Mouse (Mus musculus) layer of hippocampus, postnatal 14 days (tissue): Measurements from ENCODE around the gene Rbm20. TPM values are rescaled to one million over a fixed set of nuclear protein-coding genes. Genes with fewer than 3 reads are reported as not detected.

Source experiments
- DNase-seq, 2 experiments: peaks; one replicate each; pipeline ENCODE4 v3.0.0; 2021 to 2022; ENCODE audit warnings: low spot score in 2 of 2, mixed read lengths in 1 of 2
- total RNA-seq, 2 experiments: library from RNA; stranded (reverse); gene quantifications; 2 replicates each; pipeline ENCODE4 v1.2.3; 2021

Rbm20 gene
- total RNA-seq, 2 experiments from 2014 or later = 3.1 TPM

DNA sequence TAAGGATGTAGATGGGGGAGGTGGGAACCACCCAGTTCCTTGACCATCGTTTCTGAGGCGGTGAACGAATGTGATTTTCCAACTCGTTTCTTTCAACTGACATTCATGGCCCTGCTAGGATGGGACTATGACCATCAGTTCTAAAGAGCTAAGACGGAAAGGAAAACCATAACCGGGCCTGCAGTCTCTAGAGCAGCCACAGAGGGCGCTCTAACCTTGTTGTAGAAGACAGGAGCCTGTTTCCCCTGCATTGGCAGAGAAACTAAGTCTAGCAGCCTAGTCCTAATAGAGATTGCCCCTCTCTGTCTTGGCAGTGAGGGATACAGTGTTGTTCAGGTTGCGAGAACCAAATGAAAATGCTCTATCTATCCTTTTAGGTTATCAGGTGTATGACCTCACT lies 164.8 kb downstream of the Rbm20 start:
- DNase-seq = peak in 1 of 2 experiments; percentile 66

DNA sequence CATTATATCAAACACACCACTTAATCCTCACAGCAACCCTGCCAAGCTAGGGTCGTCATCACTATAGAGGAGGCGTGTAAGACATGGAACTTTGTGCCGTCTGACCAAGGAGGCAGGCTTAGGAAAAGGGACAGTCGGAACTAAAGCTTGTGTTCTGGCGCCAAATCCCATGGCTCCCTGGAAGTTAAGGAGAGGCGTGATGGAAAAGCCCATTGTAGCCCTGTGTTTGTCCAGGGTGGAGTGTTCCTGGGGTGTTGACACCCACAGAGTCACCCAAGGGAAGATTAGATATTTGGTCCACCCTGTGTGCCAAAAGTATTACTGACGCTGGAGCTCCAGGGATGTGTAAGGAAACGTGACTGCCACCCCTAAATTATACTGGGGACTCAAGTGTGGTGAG lies 166.9 kb downstream of the Rbm20 start:
- no peak for DNase-seq

DNA sequence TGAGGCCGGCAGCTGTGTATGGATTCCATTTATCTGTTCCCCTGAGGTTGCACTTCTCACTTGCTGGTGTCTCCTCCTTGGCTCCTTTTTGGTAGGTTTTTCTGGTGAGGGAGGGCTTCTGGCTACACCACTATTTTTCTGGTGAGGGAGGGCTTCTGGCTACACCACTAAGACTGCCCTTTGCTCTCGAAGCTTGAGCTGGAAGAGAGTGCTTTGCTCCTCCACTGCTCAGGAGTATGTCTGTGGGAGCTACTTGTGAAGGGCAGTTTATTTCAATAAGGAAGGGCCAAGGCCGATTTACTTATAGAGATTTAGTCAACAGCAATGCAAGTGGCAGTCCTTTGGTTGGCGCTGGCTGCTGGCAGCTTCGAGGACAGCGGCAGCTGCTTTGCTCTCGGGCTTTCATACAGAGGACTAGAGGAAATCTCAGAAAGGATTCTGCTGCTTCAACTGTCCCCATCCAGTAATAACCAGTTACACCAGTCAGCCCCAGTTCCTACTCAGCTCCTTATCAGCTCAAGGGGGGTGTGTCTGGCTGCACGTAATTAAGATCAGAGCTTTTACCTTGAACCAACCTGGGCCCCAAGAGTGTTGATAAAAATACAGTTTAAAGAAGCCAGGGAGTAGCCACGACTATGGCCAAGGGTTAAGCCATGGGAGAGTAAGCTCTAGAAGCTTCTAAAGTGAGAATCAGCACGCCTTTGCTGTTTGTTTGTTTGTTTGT lies 171.3 kb downstream of the Rbm20 start:
- DNase-seq = no peak

DNA sequence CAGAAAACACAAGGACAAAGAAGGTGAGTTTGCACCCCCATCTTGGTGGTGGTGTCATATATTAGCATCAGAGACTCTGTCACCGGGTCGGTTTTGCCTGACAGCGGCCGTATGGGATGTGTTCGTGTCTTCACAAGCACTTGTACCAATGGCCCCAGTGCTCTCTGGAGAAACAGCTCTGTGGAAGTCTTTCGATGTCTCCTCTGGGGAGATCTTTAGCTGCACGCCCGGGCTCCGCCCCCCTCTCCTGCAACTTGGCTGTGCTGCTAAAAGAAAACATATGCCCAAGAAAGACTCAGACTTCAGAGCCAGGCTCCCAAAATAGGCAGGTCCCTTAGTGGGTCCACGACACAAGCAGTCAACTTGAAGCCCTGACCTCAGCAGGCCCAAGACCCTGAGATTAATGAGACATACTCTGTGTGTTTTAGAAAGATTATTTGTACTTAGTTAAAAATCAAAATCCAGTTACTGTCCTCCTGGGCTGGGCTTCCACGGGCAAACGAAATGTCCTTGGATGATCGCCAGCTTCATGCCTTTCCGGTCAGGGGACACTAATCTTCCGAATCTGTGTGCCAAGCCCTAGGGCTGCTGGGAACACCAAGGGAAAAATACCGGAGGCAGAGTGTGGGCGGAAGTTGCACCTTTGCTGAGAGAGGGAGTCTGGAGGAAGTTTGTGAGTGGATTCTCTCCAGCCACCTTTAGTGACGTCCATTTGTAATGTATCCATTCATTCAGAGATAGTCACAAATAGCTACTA lies 173.2 kb downstream of the Rbm20 start:
- DNase-seq = peak in 1 of 2 experiments; percentile 33

DNA sequence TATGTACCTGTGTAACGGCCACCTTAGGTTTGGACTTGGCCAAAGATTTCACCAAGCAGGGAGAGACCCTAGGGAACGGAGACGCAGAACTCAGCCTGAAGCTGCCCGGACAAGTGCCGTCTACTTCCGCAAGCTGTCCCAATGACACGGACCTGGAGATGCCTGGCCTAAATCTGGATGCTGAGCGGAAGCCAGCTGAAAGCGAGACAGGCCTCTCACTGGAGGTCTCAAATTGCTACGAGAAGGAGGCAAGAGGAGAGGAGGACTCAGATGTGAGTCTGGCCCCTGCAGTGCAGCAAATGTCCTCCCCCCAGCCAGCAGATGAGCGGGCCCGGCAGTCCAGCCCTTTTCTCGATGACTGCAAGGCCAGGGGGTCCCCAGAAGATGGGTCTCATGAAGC lies 174.2 kb downstream of the Rbm20 start:
- no peak for DNase-seq

DNA sequence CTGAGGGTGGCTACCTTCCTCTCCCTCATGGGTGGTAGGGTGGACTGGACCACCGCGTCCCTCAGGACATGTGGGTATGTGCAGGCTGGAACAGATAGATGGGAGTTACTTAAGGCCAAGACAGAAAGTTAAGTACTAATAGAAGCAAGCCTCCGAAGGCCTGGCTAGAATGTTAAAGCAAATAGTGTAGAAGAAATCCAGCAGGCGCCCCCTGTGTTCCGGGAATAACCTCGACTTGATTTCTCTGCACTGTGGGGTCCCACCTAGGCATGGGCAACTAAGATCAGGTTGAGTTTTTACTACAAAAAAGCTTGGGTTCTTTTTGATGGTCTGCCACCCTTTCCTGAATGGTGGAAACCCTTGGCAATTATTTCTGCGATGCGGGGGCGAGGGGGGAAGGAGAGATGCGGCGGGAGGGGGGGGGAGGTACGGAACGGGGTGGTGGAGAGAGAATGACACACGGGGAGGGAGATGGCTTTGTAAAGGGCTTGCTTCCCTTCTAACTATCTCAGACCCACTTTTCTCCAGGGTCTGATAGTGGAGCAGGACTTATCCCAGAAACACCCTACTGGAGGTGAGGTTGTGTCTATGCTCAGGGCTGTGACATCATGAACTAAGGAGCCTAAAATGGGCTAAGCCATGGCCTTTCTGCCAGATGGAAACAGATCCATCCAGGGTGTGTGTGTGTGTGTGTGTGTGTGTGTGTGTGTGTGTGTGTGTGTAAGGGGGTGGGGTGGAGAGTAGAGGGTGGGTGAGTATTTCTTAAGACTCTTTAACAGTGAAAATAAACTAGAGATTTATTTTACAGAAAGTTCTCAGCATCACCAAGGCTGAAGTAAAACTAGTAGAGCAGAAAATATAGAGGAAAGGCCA lies 175.0 kb downstream of the Rbm20 start:
- DNase-seq = no peak

DNA sequence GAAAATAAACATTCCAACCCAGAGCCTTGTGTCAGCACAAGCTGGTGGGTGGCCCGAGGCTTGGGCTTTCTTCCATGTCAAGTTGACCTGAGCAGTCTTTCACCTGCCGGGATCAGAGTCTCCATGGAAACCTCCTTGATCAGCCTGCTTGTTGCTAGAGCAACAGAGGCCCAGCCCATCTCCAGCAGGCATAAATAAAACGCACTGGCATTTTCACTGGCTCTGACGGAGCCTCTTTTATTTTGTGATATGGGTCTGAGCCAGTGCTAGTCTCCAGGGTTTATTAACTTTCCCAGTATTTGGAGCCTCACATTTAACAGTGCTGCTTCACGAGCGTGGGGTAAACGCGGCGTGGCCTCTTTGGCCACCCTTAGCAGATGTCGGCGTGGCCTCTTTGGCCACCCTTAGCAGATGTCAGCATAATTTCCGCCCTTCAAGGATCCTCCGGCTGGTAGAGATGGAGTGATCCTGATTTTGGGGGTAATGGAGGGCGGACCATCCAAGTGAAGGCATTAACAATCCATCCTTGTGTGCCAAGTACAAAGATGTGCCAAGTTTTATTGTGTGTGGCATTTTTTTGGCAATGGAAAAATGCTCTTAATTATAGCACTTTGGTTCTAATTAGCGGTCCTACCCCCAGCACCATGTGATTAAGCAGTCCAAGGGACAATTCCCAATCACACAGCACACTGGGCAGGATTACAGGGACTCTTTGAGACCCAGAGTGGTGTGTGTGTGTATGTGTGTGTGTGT lies 175.8 kb downstream of the Rbm20 start:
- DNase-seq = peak; percentile 81 to 92

DNA sequence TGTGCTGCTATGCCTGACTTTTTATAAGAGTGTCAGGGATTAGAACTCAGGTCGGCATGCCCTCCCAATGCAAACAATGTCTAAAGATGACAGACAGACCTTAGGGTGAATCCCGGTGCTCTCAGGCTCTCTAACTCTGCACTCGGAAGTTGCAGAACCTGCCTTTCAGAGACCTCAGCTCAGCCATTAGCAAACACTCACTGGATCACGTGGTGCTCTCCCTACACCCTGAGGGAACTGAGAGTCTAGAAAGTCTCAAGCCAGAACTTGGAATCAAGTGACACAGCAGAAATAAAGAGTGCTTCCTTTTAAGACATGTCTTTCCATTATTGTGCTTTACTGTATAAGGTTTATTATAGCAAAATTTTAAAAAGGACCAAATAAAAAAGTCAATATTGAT lies 177.9 kb downstream of the Rbm20 start:
- no peak for DNase-seq

DNA sequence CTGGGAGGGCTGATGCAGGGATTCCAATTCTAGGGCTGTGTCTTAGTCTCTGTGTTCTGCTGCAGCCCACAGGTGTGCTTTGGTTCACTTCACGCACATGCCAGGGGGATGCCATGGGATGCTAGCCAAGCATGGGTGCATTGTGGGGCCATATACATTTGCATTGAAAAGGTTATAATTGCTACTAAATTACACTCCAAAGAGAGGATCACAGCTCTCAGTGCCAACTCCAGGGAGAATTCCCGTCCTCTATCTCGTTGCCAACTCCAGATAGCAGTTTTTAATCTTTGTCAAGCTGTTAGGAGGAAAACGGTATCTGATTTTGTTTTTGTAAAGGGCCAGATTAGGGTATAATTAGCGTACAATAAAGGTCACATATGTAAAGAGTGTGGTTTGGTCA lies 178.7 kb downstream of the Rbm20 start:
- DNase-seq = no peak

DNA sequence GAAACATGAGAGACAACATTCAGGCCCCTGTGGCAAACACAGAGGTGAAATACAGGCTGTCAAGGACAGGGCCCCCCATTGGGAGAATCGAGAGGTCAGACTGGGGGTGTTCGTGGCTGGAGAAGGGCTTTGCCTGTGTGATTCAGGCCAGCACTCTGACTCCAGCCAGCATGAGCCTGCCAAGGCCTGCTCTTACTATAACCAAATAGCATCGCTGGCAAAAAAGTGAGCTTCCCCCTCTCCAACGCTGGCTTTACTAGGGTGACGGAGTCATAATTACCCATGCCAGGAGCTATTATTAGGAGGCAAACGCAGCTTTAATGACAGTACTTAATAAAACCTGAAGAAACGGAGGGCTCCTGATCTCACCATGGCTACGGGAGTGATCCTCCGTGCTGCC lies 179.7 kb downstream of the Rbm20 start:
- no peak for DNase-seq

DNA sequence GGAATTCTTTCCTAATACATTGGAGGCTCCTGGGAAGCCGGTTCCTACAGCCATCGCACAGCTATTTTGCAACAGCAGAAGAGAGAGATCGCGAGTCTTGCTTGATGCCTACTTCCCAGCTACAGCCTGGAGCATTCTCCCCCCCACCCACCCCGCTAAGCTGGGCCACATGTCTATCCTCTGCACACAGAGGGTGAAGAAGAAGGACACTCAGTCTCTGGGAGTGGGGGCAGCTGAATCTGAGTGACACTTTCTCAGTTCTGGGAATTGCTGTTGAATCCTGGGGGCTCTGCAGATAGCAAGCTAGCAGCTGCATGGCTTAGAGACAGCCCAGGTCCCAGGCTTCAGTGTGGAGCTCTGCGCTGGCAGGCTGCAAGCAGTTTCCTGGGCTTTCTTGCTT lies 180.9 kb downstream of the Rbm20 start:
- DNase-seq = no peak

DNA sequence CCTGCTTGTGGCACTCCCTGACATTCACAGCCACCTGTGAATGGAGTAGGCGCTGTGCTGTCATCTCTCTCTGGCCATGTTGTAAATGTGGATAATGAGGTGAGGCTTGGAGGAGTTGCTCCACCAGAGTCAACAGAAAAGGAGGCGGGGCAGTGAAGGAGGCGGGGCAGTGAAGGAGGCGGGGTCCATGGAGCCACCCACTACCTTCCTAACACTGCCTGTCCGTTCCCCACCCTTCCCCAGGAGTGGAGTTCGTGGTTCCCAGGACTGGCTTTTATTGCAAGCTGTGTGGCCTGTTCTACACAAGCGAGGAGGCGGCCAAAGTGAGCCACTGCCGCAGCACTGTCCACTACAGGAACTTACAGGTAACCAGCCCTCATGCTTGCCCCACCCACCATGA lies 182.0 kb downstream of the Rbm20 start:
- DNase-seq = no peak

DNA sequence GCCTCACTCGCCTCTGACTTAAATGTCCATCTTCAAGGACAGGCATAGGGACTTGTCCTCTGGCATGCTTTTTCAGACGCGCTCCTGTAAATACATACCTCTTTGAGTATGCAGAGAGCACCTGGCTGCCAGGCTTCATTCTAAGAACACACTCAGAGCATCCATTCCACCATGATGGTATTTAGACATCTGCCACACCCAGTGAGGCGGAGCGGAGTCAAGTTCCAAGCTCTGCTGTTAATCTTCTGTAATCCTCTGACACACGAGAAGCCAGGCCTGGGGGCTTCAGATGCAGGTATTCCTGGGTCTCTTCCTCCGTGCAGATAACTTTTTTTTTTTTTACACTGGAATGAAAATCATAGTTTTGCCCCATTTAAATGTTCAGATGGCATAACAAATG lies 182.5 kb downstream of the Rbm20 start:
- DNase-seq = no peak

DNA sequence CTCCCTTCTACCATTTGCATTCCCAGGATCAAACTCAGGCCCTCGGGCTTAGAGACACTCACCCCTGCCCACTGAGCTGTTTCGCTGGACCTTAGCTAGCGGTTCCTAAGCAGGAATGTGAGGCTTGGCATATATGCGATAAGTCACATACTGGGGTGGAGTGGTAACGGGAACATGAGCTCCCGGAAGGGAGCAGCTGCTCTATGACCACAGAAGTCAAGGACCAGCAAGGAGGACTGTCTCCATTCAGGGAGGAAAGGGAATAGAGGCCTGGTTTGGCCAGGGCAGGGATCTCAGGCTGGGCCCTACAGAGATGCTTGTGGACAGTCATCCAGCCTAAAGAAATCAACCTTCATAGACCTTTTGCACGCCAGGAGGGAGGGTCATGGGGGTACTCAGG lies 184.2 kb downstream of the Rbm20 start:
- DNase-seq = no peak

DNA sequence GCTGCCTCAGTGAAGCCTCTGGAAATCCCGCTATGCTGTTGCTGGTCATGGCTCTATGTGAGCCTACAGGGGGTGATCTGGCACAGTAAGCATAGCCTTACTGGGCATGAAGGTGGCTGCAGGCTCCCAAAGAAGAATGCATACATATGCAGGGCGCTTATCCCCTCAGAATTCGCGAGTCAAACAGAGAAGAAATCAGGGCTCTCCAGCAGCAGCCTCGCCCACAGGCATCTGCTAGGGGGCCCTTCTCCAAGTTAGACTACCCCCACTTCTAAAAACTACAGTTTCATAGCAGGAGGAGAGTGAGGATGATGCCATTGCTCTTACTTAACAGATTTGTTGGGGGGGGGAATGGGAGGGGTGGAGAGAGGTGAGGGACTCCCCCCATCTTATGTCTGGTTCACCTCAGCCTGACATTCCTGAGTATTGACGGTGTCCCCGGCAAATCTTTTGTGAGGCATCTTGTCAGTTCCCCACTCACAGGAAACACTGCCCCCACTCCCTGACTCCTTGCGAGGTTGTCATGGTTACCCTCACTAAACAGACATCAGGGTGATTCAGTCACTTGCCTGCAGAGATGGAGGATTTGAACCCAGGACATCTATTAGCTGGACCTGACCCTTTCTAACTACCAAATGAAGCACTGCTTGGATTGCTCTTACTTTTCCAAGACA lies 185.6 kb downstream of the Rbm20 start:
- DNase-seq = peak in 1 of 2 experiments; percentile 28

DNA sequence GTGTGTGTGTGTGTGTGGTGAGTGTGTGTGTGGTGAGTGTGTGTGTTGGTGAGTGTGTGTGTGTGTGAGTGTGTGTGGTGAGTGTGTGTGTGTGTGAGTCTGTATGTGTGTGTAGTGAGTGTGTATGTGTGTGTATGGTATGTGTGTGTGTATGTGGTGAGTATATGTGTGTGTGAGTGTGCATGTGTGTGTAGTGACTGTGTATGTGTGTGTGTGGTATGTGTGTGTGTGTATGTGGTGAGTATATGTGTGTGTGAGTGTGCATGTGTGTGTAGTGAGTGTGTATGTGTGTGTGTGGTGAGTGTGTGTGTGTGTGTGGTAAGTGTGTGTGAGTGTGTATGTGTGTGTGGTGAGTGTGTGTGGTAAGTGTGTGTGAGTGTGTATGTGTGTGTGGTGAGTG lies 190.1 kb downstream of the Rbm20 start:
- DNase-seq = no peak

DNA sequence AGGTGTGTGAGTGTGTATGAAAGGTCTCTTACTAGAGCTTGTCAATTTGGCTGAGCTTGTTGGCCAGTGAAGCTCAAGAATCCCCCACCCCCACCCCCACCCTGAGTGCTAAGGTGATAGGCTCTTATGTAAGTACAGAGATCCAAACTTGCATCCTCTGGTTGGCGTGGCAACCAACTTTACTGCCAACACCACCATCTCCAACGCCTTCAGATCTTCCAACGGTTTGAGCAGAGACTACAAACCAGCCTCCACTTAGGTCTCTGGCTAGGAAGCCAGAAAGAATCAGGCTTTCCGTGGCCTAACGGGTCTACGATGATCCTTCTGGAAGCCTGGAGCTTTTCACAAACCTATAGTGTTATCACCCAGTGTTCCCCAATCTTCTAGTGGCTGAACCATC lies 191.0 kb downstream of the Rbm20 start:
- DNase-seq = no peak

DNA sequence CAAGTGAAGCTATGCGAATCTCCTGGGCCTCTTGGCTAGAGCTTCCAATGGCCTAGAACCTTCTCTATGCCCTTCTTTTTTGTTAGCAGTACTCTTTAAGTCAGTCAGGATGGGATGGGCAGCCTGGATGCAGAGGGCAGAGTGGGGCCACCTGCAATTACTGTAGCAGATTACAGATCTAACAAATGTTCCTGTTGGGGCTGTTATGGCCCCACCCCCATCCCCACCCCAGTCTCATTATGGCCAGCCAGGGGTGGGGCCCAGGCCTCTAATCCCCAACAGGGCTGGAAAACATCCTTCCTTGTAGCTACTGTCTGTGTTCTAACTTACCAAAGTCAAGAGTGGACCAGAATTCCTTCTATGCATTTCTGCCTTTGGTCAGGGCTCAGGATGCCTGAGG lies 191.7 kb downstream of the Rbm20 start:
- no peak for DNase-seq

DNA sequence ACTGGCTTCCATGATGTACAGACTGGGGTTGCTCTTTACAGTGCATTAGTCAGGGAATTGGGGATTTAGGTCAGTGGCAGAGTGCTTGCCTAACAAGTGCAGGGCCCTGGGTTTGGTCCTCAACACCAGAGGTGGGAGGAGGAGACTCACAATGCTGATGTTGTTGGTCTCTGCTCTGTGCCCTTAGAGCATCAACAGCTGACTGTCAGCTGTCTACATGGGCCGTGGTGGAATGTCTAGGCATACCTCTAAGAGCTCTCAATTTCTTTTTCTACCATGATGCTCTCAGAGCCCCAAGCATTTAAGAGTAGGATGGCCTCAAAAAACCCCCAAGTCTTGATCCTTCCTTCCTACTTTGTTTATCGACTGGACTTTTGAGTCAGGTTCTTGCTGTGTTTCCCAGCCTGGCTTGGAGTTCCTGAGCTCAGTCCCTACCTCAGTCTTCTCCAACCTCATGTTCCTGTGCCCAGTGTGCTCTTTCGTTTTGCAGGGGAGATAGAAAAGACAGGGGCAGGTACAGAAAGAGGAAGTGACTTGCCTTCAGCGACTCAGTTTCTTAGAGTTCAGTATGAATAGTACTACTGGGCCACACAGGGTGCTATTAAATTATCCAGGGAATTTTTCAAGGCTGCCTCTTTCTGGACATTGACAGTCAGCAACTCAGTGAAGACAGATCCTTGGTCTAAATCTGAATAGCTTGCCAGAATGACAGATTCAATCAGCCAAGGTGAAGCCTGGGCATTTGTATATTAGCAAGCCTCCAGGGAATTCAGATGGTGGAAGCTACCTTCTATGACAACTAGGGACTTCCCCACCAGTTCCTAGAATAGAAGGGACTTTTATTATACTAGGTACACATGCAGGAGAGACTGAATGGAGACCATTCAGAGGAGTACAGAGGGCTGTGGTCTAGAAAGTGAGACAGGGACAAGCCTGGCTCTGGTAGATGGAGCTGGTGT lies 192.6 kb downstream of the Rbm20 start:
- DNase-seq = no peak
